Mouse (Mus musculus): ENCODE results near the gene Clpb.

DNA sequence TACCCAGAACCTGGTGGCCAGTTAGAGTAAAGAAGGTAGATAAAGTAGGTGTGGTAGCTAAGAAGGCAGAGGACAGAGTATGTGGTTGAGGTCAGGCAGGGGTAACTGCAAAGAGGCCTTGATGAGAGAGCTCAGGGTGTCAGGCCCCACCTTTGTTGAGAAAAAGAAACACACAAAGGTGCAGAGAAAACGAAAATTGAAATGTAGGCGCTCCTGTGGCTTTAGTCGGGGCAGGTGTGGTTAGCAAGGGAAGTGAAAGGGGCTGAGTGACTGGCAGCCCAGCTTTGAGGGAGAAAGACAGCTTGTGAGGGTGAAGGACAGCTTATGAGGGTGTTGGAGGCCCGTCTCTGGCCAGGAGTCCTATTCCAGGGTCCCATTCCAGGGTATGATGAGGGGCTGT is 28.9 kb upstream of the Clpb start:
- no peak for TF ChIP-seq CTCF (IDR thresholded peaks at IDR 0.05; ENCODE audit: extremely low read depth, insufficient read length, insufficient replicate concordance, low read depth, low read length)
- no peak for TF ChIP-seq POLR2A (IDR thresholded peaks at IDR 0.05; ENCODE audit: low read depth, low read length)
